Mouse (Mus musculus): ENCODE measurements around the gene Vps13a.
A peak's percentile ranks its signal among the peaks of the same experiment; 100 is the strongest.

DNA sequence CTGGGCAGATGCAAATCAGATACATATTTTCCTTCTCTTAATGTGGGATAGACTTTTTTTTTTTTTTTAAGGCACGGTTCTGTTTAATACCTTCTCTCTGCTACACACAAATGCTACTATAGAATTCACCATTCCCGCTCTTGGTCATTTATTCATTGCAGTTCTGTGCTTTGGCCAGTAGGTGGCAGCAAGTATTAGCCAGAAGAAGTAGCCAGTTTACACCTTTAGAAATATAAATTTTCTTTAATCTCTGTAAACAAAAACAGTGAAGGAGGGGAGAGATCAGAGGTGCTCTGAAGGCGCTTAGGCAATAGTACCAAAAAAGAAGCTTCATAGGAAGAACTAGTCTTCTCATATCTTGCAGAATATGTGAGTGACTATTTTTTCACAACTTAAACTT, 22.0 kb upstream of the Vps13a start:
- peak; percentile 52 to 73 (median 66) for TF ChIP-seq CTCF (IDR thresholded peaks at IDR 0.05 in 2 of 3, conservative IDR thresholded peaks at IDR 0.05 in 1 of 3; ENCODE audit: control insufficient read depth in 1 of 3, insufficient read depth in 1 of 3, low read depth in 2 of 3, low read length in 3 of 3, poor library complexity in 1 of 3, severe bottlenecking in 1 of 3)
- TF ChIP-seq RAD21 (IDR thresholded peaks at IDR 0.05; ENCODE audit: low read depth, low read length), result peak; percentile 72
- no peak for TF ChIP-seq TAL1 (IDR thresholded peaks at IDR 0.05; ENCODE audit: low read length)
- no peak for TF ChIP-seq ELF1 (IDR thresholded peaks at IDR 0.05; ENCODE audit: low read depth, low read length)
- no peak for TF ChIP-seq USF1 (IDR thresholded peaks at IDR 0.05; ENCODE audit: low read depth, low read length)
- TF ChIP-seq POLR2A (IDR thresholded peaks at IDR 0.05; ENCODE audit: control insufficient read depth in 1 of 2, insufficient read depth in 1 of 2, low read depth in 1 of 2, low read length in 2 of 2, poor library complexity in 1 of 2), result no peak
- no peak for TF ChIP-seq GABPA (IDR thresholded peaks at IDR 0.05; ENCODE audit: low read depth, low read length)
- no peak for TF ChIP-seq SIN3A (IDR thresholded peaks at IDR 0.05; ENCODE audit: low read length)
- no peak for TF ChIP-seq POLR2AphosphoS5 (IDR thresholded peaks at IDR 0.05; ENCODE audit: borderline replicate concordance, low read depth, low read length)
- no peak for TF ChIP-seq BHLHE40 (IDR thresholded peaks at IDR 0.05; ENCODE audit: borderline replicate concordance, low read depth, low read length)
- TF ChIP-seq KAT2A (conservative IDR thresholded peaks at IDR 0.05; ENCODE audit: low read depth, low read length), result no peak
- no peak for TF ChIP-seq RCOR1 (IDR thresholded peaks at IDR 0.05; ENCODE audit: low read depth, low read length)
- TF ChIP-seq MEF2A (IDR thresholded peaks at IDR 0.05; ENCODE audit: extremely low read depth, insufficient replicate concordance, low read depth, low read length, poor library complexity, severe bottlenecking), result no peak
- TF ChIP-seq ZC3H11A (IDR thresholded peaks at IDR 0.05; ENCODE audit: low read depth, low read length), result peak; percentile 40; the same call in 1 of the 2 replicates
